In genomic region chr5:30713691-30714090, GRCm38 (mm10) we compare ENCODE assay signal across 8 mouse cellular contexts. TPM values are rescaled to one million over a fixed set of nuclear protein-coding genes. Genes with fewer than 3 reads are reported as not detected.
A peak's percentile ranks its signal among the peaks of the same experiment; 100 is the strongest.
DNase-seq lines count a peak whose midpoint lies in the region; ATAC-seq lines count a peak whose summit lies in the region.

No protein-coding gene starts in this region.

- H3K27ac ChIP-seq in heart, embryonic 13.5 days (replicated peaks), result no peak overlapping the region
- peak overlapping the region; percentile 95 for H3K27ac ChIP-seq in hindbrain, embryonic 12.5 days
- peak overlapping the region; percentile 96 for H3K27ac ChIP-seq in midbrain, embryonic 10.5 days (replicated peaks)

- H3K4me1 ChIP-seq in heart, embryonic 13.5 days, result peaks cover 33% of the 10 kb centered on the region
- H3K4me1 ChIP-seq in hindbrain, embryonic 12.5 days, result peaks cover 37% of the 10 kb centered on the region
- H3K4me1 ChIP-seq in midbrain, embryonic 10.5 days, result peaks cover 80% of the 10 kb centered on the region

- H3K4me2 ChIP-seq in heart, embryonic 13.5 days, result peak overlapping the region; percentile 82
- H3K4me2 ChIP-seq in hindbrain, embryonic 12.5 days (replicated peaks), result peak overlapping the region; percentile 77

- no peak for DNase-seq in heart, postnatal 4 days
- peak; percentile 39 for DNase-seq in R1 (ENCODE audit: low read depth, low spot score)
- no peak for DNase-seq in midbrain, embryonic 10.5 days (ENCODE audit: low spot score)
- DNase-seq in adrenal gland, adult 8-10 months, result no peak
- DNase-seq in c-Kit-positive CD71-positive TER-119-positive erythroid progenitor cells, embryonic 14.5 days (ENCODE audit: low spot score), result no peak
- DNase-seq in adrenal gland, postnatal 10 days, result no peak

- H3K27me3 ChIP-seq in heart, embryonic 13.5 days (replicated peaks), result peaks cover 74% of the 10 kb centered on the region
- peaks cover 5% of the 10 kb centered on the region for H3K27me3 ChIP-seq in hindbrain, embryonic 12.5 days
- H3K27me3 ChIP-seq in midbrain, embryonic 10.5 days (ENCODE audit: low read depth, poor library complexity, severe bottlenecking), result peaks cover 27% of the 10 kb centered on the region

- H3K36me3 ChIP-seq in heart, embryonic 13.5 days, result no peaks in the 10 kb centered on the region
- H3K36me3 ChIP-seq in hindbrain, embryonic 12.5 days, result no peaks in the 10 kb centered on the region
- H3K36me3 ChIP-seq in midbrain, embryonic 10.5 days, result peaks cover 27% of the 10 kb centered on the region

- peak overlapping the region; percentile 57 for H3K4me3 ChIP-seq in heart, embryonic 13.5 days
- peak overlapping the region; percentile 72 for H3K4me3 ChIP-seq in hindbrain, embryonic 12.5 days
- H3K4me3 ChIP-seq in midbrain, embryonic 10.5 days, result peak overlapping the region; percentile 69

- H3K9ac ChIP-seq in heart, embryonic 13.5 days, result peak overlapping the region; percentile 77
- H3K9ac ChIP-seq in hindbrain, embryonic 12.5 days, result peak overlapping the region; percentile 92

- no peaks in the 10 kb centered on the region for H3K9me3 ChIP-seq in heart, embryonic 13.5 days
- H3K9me3 ChIP-seq in hindbrain, embryonic 12.5 days (replicated peaks), result no peaks in the 10 kb centered on the region
- H3K9me3 ChIP-seq in midbrain, embryonic 10.5 days (replicated peaks), result no peaks in the 10 kb centered on the region

- ATAC-seq in heart, embryonic 13.5 days (ENCODE audit: extremely low read depth, insufficient number of reproducible peaks, low FRiP score, low TSS enrichment), result no peak
- ATAC-seq in hindbrain, embryonic 12.5 days (ENCODE audit: low FRiP score), result no peak

- WGBS in heart, embryonic 13.5 days, result 22% methylated on average over 11 of the region's 11 CpGs
- WGBS in hindbrain, embryonic 12.5 days, result 15% methylated on average over 11 of the region's 11 CpGs
- WGBS in midbrain, embryonic 10.5 days, result 24% methylated on average over 11 of the region's 11 CpGs

RNA-seq across cellular contexts. Expression of gene Dpysl5, which starts 2.3 kb away (rescaled TPM):
- 2.4 and 3.8 TPM in 2 replicates for polyA plus RNA-seq in heart, embryonic 13.5 days (2015; fragmentation: Nextera tagmentation; extraction: Ambion mirVana)
- 1 to 10 TPM; 1.6 to 2.0 TPM for total RNA-seq in heart, postnatal 4 days (2021)
- 135 and 156 TPM in 2 replicates for polyA plus RNA-seq in hindbrain, embryonic 12.5 days (2016; fragmentation: Nextera tagmentation; extraction: Ambion mirVana)
- 90.7 and 126 TPM in 2 replicates for polyA plus RNA-seq in midbrain, embryonic 10.5 days (2016; fragmentation: Nextera tagmentation; extraction: Ambion mirVana)
- total RNA-seq in adrenal gland, adult 8-10 months (2022), result 1 to 10 TPM; 1.5 to 4.0 (median 2.7) TPM
- total RNA-seq in adrenal gland, postnatal 10 days (2021), result 1 to 10 TPM; 4.5 to 8.8 TPM

RNA-seq across cellular contexts. Expression of gene Cenpa, which starts 47.1 kb away (rescaled TPM):
- 259 TPM in 2 replicates for polyA plus RNA-seq in heart, embryonic 13.5 days (2015; fragmentation: Nextera tagmentation; extraction: Ambion mirVana)
- total RNA-seq in heart, postnatal 4 days (2021), result 100 to 1,000 TPM; 141 to 145 TPM
- polyA plus RNA-seq in hindbrain, embryonic 12.5 days (2016; fragmentation: Nextera tagmentation; extraction: Ambion mirVana), result 200 and 221 TPM in 2 replicates
- polyA plus RNA-seq in midbrain, embryonic 10.5 days (2016; fragmentation: Nextera tagmentation; extraction: Ambion mirVana), result 413 and 444 TPM in 2 replicates
- 10 to 100 TPM in 2 of 4 experiments, 1 to 10 TPM in 2; 4.3 to 11.4 (median 8.5) TPM for total RNA-seq in adrenal gland, adult 8-10 months (2022)
- 10 to 100 TPM; 38.0 to 54.0 TPM for total RNA-seq in adrenal gland, postnatal 10 days (2021)
